Mouse (Mus musculus) urinary bladder, postnatal 25 days (tissue): ENCODE results near the gene Gm9040.
"Not testable (repeated sequence)": the region's sequence is repeated elsewhere in the genome, so short reads cannot be mapped to it uniquely, and the experiment has no call there.

Experiments
- DNase-seq: peaks from one replicate; pipeline ENCODE4 v3.0.0; 2022; ENCODE audit warnings: low spot score

Gm9040 gene

GRCm38 (mm10) chr10:118326869-118327268 lies at the start of gene Gm9040:
Gene Gm9040 (minus strand): TSS chr10:118326969.
- not testable (repeated sequence) for DNase-seq

- DNase-seq: peak; percentile 76
These were observed 43.7 kb upstream of the Gm9040 start for GRCm38 (mm10) chr10:118370443-118370842.

- DNase-seq: no peak
These were observed 42.7 kb upstream of the Gm9040 start for GRCm38 (mm10) chr10:118369518-118369917.

GRCm38 (mm10) chr10:118354005-118354404 lies 27.2 kb upstream of the Gm9040 start, which contains the start of gene Gm9049:
Gene Gm9049 (minus strand): TSS chr10:118354105.
- not testable (repeated sequence) for DNase-seq

GRCm38 (mm10) chr10:118348579-118348978 lies 21.8 kb upstream of the Gm9040 start, which contains the start of gene Gm9048:
Gene Gm9048 (minus strand): TSS chr10:118348679.
- not testable (repeated sequence) for DNase-seq

- not testable (repeated sequence) for DNase-seq
These were observed 16.4 kb upstream of the Gm9040 start, which contains the start of gene Gm9046 for GRCm38 (mm10) chr10:118343155-118343554. Gene Gm9046 (minus strand): TSS chr10:118343255.

- not testable (repeated sequence) for DNase-seq
These were observed 11.0 kb upstream of the Gm9040 start, which contains the start of gene Gm9045 for GRCm38 (mm10) chr10:118337731-118338130. Gene Gm9045 (minus strand): TSS chr10:118337831.

GRCm38 (mm10) chr10:118332308-118332707 lies 5.5 kb upstream of the Gm9040 start, which contains the start of gene Gm9044:
Gene Gm9044 (minus strand): TSS chr10:118332408.
- DNase-seq: not testable (repeated sequence)

GRCm38 (mm10) chr10:118319024-118319423 lies 7.7 kb downstream of the Gm9040 start:
- no peak for DNase-seq

GRCm38 (mm10) chr10:118302133-118302532 lies 24.6 kb downstream of the Gm9040 start:
- DNase-seq: not testable (repeated sequence)

- DNase-seq: no peak
These were observed 31.8 kb downstream of the Gm9040 start, which contains the start of gene Iltifb for GRCm38 (mm10) chr10:118294938-118295337. Gene Iltifb (minus strand): TSS chr10:118295038.

GRCm38 (mm10) chr10:118283016-118283415 lies 43.8 kb downstream of the Gm9040 start:
- DNase-seq: not testable (repeated sequence)

- not testable (repeated sequence) for DNase-seq
These were observed 44.2 kb downstream of the Gm9040 start for GRCm38 (mm10) chr10:118282565-118282964.

- DNase-seq: not testable (repeated sequence)
These were observed 48.7 kb downstream of the Gm9040 start for GRCm38 (mm10) chr10:118278069-118278468.
